ENCODE assay signal across 8 mouse cellular contexts in genomic region chr7:122470370-122471280, GRCm38 (mm10).
DNase-seq lines count a peak whose midpoint lies in the region; ATAC-seq and TF ChIP-seq lines count a peak whose summit lies in the region.

No protein-coding gene starts in this region.

- TF ChIP-seq RAD21 in CH12.LX (IDR thresholded peaks at IDR 0.05; ENCODE audit: low read depth, low read length), result peak; percentile 64

- dilution Hi-C loops in CH12.LX (cut with MboI; ENCODE audit: extremely low pct_ligation_motif_present, extremely low pct_unique_long_range_greater_than_20kb, low sequenced_read_pairs), result no loop called here

- no peak overlapping the region for H3K4me2 ChIP-seq in CH12.LX (ENCODE audit: insufficient read depth, low read depth, poor library complexity, severe bottlenecking)
- H3K4me2 ChIP-seq in lung, embryonic 14.5 days, result no peak overlapping the region

- H3K27ac ChIP-seq in CH12.LX (ENCODE audit: insufficient read depth, low read depth), result no peak overlapping the region
- H3K27ac ChIP-seq in embryonic fibroblast, embryonic 13.5 days (ENCODE audit: insufficient read depth, low read length), result no peak overlapping the region
- H3K27ac ChIP-seq in heart, embryonic 10.5 days, result no peak overlapping the region
- no peak overlapping the region for H3K27ac ChIP-seq in lung, embryonic 14.5 days (ENCODE audit: low read depth)

- H3K4me3 ChIP-seq in CH12.LX (replicated peaks in 1 of 3; ENCODE audit: low read depth in 2 of 3, low read length in 2 of 3, poor library complexity in 1 of 3), result no peak overlapping the region
- H3K4me3 ChIP-seq in embryonic fibroblast, embryonic 13.5 days (ENCODE audit: insufficient read depth, low read length), result no peak overlapping the region
- no peak overlapping the region for H3K4me3 ChIP-seq in heart, embryonic 10.5 days
- no peak overlapping the region for H3K4me3 ChIP-seq in lung, embryonic 14.5 days (ENCODE audit: low read depth, low read length)

- peak; percentile 26 to 77; a peak in 3 of 4 replicates for TF ChIP-seq CTCF in CH12.LX (conservative IDR thresholded peaks at IDR 0.05 in 1 of 2, IDR thresholded peaks at IDR 0.05 in 1 of 2; ENCODE audit: low read depth in 2 of 2, low read length in 2 of 2)
- TF ChIP-seq CTCF in embryonic fibroblast, embryonic 13.5 days (IDR thresholded peaks at IDR 0.05; ENCODE audit: borderline replicate concordance, insufficient read depth, low read length), result peak; percentile 84
- TF ChIP-seq CTCF in lung, embryonic 14.5 days (IDR thresholded peaks at IDR 0.05; ENCODE audit: low read depth), result peak; percentile 99

- TF ChIP-seq POLR2A in CH12.LX (IDR thresholded peaks at IDR 0.05; ENCODE audit: low read depth, low read length), result no peak
- TF ChIP-seq POLR2A in embryonic fibroblast, embryonic 13.5 days (IDR thresholded peaks at IDR 0.05; ENCODE audit: low read depth, low read length), result no peak

- in situ Hi-C loops in CH12.LX (cut with MboI; ENCODE audit: low pct_ligation_motif_present, low pct_unique_long_range_greater_than_20kb, low sequenced_read_pairs), result loop anchor here (10.0 kb wide), 1 partner anchor 454 kb away; no protein-coding TSS in a partner anchor

- H3K9me3 ChIP-seq in CH12.LX (replicated peaks; ENCODE audit: low read length), result peaks cover 23% of the 10 kb centered on the region
- H3K9me3 ChIP-seq in heart, embryonic 10.5 days, result peaks cover 7% of the 10 kb centered on the region; the same call in 1 of the 2 replicates
- H3K9me3 ChIP-seq in lung, embryonic 14.5 days (ENCODE audit: low read depth, low read length), result peaks cover 5% of the 10 kb centered on the region; the same call in 1 of the 2 replicates

- peaks cover 79 to 97% of the 10 kb centered on the region in 2 experiments for H3K36me3 ChIP-seq in CH12.LX (replicated peaks in 1 of 2; ENCODE audit: control insufficient read depth in 1 of 2, insufficient read depth in 1 of 2, low read length in 1 of 2)
- no peaks in the 10 kb centered on the region; the same call in 1 of the 2 replicates for H3K36me3 ChIP-seq in heart, embryonic 10.5 days
- no peaks in the 10 kb centered on the region for H3K36me3 ChIP-seq in lung, embryonic 14.5 days (ENCODE audit: insufficient read depth)

- WGBS in heart, embryonic 10.5 days, result 52% methylated on average over 18 of the region's 18 CpGs
- 55% methylated on average over 18 of the region's 18 CpGs for WGBS in lung, embryonic 14.5 days

- H3K27me3 ChIP-seq in CH12.LX (replicated peaks), result no peaks in the 10 kb centered on the region
- 0 out of 2 replicates have a peak, but pooled peaks cover 9% of the 10 kb centered on the region for H3K27me3 ChIP-seq in heart, embryonic 10.5 days (ENCODE audit: insufficient read depth, poor library complexity, severe bottlenecking)
- H3K27me3 ChIP-seq in lung, embryonic 14.5 days (ENCODE audit: insufficient read depth, low read length), result no peaks in the 10 kb centered on the region

- ATAC-seq in lung, embryonic 14.5 days (ENCODE audit: insufficient read depth), result peak; percentile 58

- TF ChIP-seq EP300 in CH12.LX (IDR thresholded peaks at IDR 0.05; ENCODE audit: low read length), result no peak

- no peaks in the 10 kb centered on the region for H3K79me2 ChIP-seq in CH12.LX (replicated peaks; ENCODE audit: control insufficient read depth, extremely low read depth, insufficient read depth, poor library complexity, severe bottlenecking)

- peaks cover 0 to 6% of the 10 kb centered on the region in 2 experiments; a peak in 2 of 4 replicates for H3K4me1 ChIP-seq in CH12.LX (ENCODE audit: control insufficient read depth in 1 of 2, insufficient read depth in 2 of 2)
- no peaks in the 10 kb centered on the region for H3K4me1 ChIP-seq in embryonic fibroblast, embryonic 13.5 days (ENCODE audit: control insufficient read depth, insufficient read depth, low read length)
- H3K4me1 ChIP-seq in heart, embryonic 10.5 days, result 0 out of 2 replicates have a peak, but pooled peaks cover 3% of the 10 kb centered on the region
- no peaks in the 10 kb centered on the region for H3K4me1 ChIP-seq in lung, embryonic 14.5 days (ENCODE audit: insufficient read depth)

- DNase-seq in CH12.LX (ENCODE audit: extremely low read depth), result peak; percentile 46
- DNase-seq in adrenal gland, postnatal 4 days (ENCODE audit: low spot score in 2 of 2), result peak; percentile 19 to 50
- peak; percentile 82 for DNase-seq in heart, embryonic 10.5 days (ENCODE audit: low spot score)
- peak; percentile 82 to 85 for DNase-seq in kidney, postnatal 4 days
- DNase-seq in lung, embryonic 14.5 days, result peak; percentile 91
- peak; percentile 10 for DNase-seq in ovary, adult 18-20 months (ENCODE audit: low spot score)
- peak; percentile 32 to 64 for DNase-seq in thymus, postnatal 10 days (ENCODE audit: low spot score in 2 of 2)

- H3K9ac ChIP-seq in CH12.LX (ENCODE audit: insufficient read depth, low read depth), result no peak overlapping the region
- no peak overlapping the region for H3K9ac ChIP-seq in lung, embryonic 14.5 days

TF ChIP-seq in CH12.LX, 34 proteins besides CTCF, POLR2A, EP300 and RAD21:
- no peak for TF ChIP-seq MAX (IDR thresholded peaks at IDR 0.05; ENCODE audit: low read length)
- peak; percentile 46 for TF ChIP-seq SMC3 (IDR thresholded peaks at IDR 0.05; ENCODE audit: low read depth, low read length)
- TF ChIP-seq E2F4 (IDR thresholded peaks at IDR 0.05; ENCODE audit: insufficient replicate concordance, low read depth, low read length), result no peak
- TF ChIP-seq CHD1 (IDR thresholded peaks at IDR 0.05; ENCODE audit: low read depth, low read length), result no peak
- TF ChIP-seq MAZ (IDR thresholded peaks at IDR 0.05; ENCODE audit: low read depth, low read length), result 0 out of 2 replicates have a peak, but pooled peaks have one; percentile 20
- TF ChIP-seq USF2 (conservative IDR thresholded peaks at IDR 0.05; ENCODE audit: low read depth, low read length), result no peak

Comparison
In these comparisons a context has a peak if more than half of its experiments do, and no peak if none do; other contexts are left out.
1. DNase-seq: peak in every context shown above with its lines; median percentile 91 in lung, embryonic 14.5 days; 84 in kidney, postnatal 4 days; 82 in heart, embryonic 10.5 days; 48 in thymus, postnatal 10 days; 46 in CH12.LX; 34 in adrenal gland, postnatal 4 days; 10 in ovary, adult 18-20 months.